Mouse (Mus musculus): ENCODE measurements at regions not wholly inside any gene's neighbourhood (a gene's known extent, or its start where the extent isn't known, plus 50 kb on each side); places are given as distances from the start of the nearest gene placed in this dataset.

DNA sequence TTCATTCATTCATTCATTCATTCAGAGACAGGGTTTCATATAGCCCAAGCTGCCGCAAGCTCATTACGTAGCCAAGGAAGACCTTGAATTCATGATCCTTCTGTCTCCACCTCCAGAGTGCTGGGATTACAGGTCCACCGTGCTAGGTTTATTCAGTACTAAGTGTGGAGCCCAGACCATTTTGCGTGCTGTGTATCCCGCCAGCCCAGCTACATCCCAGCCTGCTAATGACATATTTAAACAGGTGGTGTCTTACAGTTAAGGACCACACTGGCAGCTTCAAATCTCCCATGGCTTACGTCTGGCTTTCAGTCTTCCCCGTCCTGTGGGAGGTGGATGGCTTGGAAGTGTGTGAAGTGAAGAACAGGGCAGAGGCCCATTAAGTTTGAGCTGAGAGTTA is 111.2 kb upstream of the Auts2 start:
- no peak for TF ChIP-seq GATA1 (IDR thresholded peaks at IDR 0.05; ENCODE audit: borderline replicate concordance, low read length)
- no peak for TF ChIP-seq FLI1 (IDR thresholded peaks at IDR 0.05; ENCODE audit: low read length)

Data from megakaryocyte, embryonic 14.5 days (primary cell).